Mouse (Mus musculus) CH12.LX (cell line): ENCODE data around the gene Arl8b. TPM values are rescaled to one million over a fixed set of nuclear protein-coding genes. Genes with fewer than 3 reads are reported as not detected.

Experiments
- DNase-seq: peaks from one replicate; pipeline ENCODE4 v3.0.0-alpha.2; 2013; ENCODE audit errors: extremely low read depth
- H3K27ac ChIP-seq: 2 replicates; pipeline ENCODE4 v1.5.1; 2012; ENCODE audit warnings: low read depth, mild to moderate bottlenecking, control low read depth, moderate library complexity; ENCODE audit not compliant: insufficient read depth
- H3K27me3 ChIP-seq: replicated peaks from 2 replicates; pipeline ENCODE3; 2012; ENCODE audit warnings: inconsistent platforms
- H3K36me3 ChIP-seq, 2 experiments: replicated peaks in 1 of 2; 2 replicates each; pipeline versions ENCODE3 to v1.6.1; 2012; ENCODE audit warnings: inconsistent platforms in 1 of 2, low read length in 1 of 2, mild to moderate bottlenecking in 1 of 2, mixed read lengths in 1 of 2, moderate library complexity in 1 of 2; ENCODE audit not compliant: control insufficient read depth in 1 of 2, insufficient read depth in 1 of 2
- H3K4me1 ChIP-seq, 2 experiments: 2 replicates each; pipeline ENCODE4 v1.6.1; 2012; ENCODE audit warnings: inconsistent platforms in 1 of 2, moderate library complexity in 1 of 2; ENCODE audit not compliant: insufficient read depth in 2 of 2, control insufficient read depth in 1 of 2
- H3K4me2 ChIP-seq: 2 replicates; pipeline ENCODE4 v1.6.1; 2012; ENCODE audit warnings: low read depth, mild to moderate bottlenecking, control low read depth; ENCODE audit not compliant: poor library complexity, insufficient read depth, severe bottlenecking
- H3K4me3 ChIP-seq, 3 experiments: fragments of 150-350 bp in 1 of 3; sonication (generic) in 1 of 3; replicated peaks in 1 of 3; 2 replicates each; pipeline versions ENCODE3 to v1.5.1; 2011 to 2012; ENCODE audit warnings: low read depth in 2 of 3, low read length in 2 of 3, mild to moderate bottlenecking in 2 of 3, moderate library complexity in 2 of 3, control low read depth in 1 of 3, improper control_type of control experiment in 1 of 3, inconsistent platforms in 1 of 3, mixed read lengths in 1 of 3; ENCODE audit not compliant: poor library complexity in 1 of 3
- H3K79me2 ChIP-seq: replicated peaks from 2 replicates; pipeline ENCODE4 v1.6.1; 2012; ENCODE audit warnings: mild to moderate bottlenecking, moderate library complexity; ENCODE audit not compliant: control insufficient read depth, poor library complexity, insufficient read depth, severe bottlenecking; ENCODE audit errors: extremely low read depth
- H3K9ac ChIP-seq: 2 replicates; pipeline ENCODE4 v1.6.1; 2012; ENCODE audit warnings: low read depth, mild to moderate bottlenecking, control low read depth, moderate library complexity; ENCODE audit not compliant: insufficient read depth
- H3K9me3 ChIP-seq: replicated peaks from 2 replicates; pipeline ENCODE3; 2012; ENCODE audit warnings: low read length, inconsistent platforms, mixed read lengths
- BHLHE40 ChIP-seq: IDR thresholded peaks from 2 replicates; pipeline ENCODE4 v1.6.1; 2011; ENCODE audit warnings: mild to moderate bottlenecking, low read depth, low read length, improper control_type of control experiment
- CHD2 ChIP-seq: IDR thresholded peaks from 2 replicates; pipeline ENCODE4 v1.6.1; 2011; ENCODE audit warnings: low read length, improper control_type of control experiment
- E2F4 ChIP-seq: IDR thresholded peaks from 2 replicates; pipeline ENCODE4 v1.6.1; 2011; ENCODE audit warnings: low read depth, low read length, improper control_type of control experiment; ENCODE audit not compliant: insufficient replicate concordance
- ELF1 ChIP-seq: IDR thresholded peaks from 2 replicates; pipeline ENCODE4 v1.6.1; 2014; ENCODE audit warnings: low read depth, mild to moderate bottlenecking, inconsistent platforms, low read length, improper control_type of control experiment
- GABPA ChIP-seq: IDR thresholded peaks from 2 replicates; pipeline ENCODE4 v1.6.1; 2012; ENCODE audit warnings: low read depth, low read length, improper control_type of control experiment, inconsistent platforms; ENCODE audit not compliant: insufficient replicate concordance
- HCFC1 ChIP-seq: IDR thresholded peaks from 2 replicates; pipeline ENCODE4 v1.6.1; 2012; ENCODE audit warnings: low read depth, mild to moderate bottlenecking, inconsistent platforms, low read length, improper control_type of control experiment
- IRF4 ChIP-seq: IDR thresholded peaks from 2 replicates; pipeline ENCODE4 v1.6.1; 2014; ENCODE audit warnings: low read depth, mild to moderate bottlenecking, inconsistent platforms, low read length, improper control_type of control experiment
- JUND ChIP-seq: conservative IDR thresholded peaks from 2 replicates; pipeline ENCODE4 v1.6.1; 2011; ENCODE audit warnings: low read depth, low read length, improper control_type of control experiment
- MAFK ChIP-seq: IDR thresholded peaks from 2 replicates; pipeline ENCODE4 v1.6.1; 2011; ENCODE audit warnings: low read length, improper control_type of control experiment; ENCODE audit not compliant: insufficient replicate concordance
- MAX ChIP-seq: IDR thresholded peaks from 2 replicates; pipeline ENCODE4 v1.6.1; 2011; ENCODE audit warnings: low read length, improper control_type of control experiment
- MEF2A ChIP-seq: IDR thresholded peaks from 2 replicates; pipeline ENCODE4 v1.6.1; 2014; ENCODE audit warnings: low read depth, mild to moderate bottlenecking, inconsistent platforms, low read length, improper control_type of control experiment, borderline replicate concordance
- MXI1 ChIP-seq: IDR thresholded peaks from 2 replicates; pipeline ENCODE4 v1.6.1; 2011; ENCODE audit warnings: mild to moderate bottlenecking, low read depth, low read length, improper control_type of control experiment
- NELFE ChIP-seq: IDR thresholded peaks from 2 replicates; pipeline ENCODE4 v1.6.1; 2011; ENCODE audit warnings: low read depth, low read length, improper control_type of control experiment
- NRF1 ChIP-seq: IDR thresholded peaks from 2 replicates; pipeline ENCODE4 v1.6.1; 2014; ENCODE audit warnings: low read depth, mild to moderate bottlenecking, inconsistent platforms, low read length, improper control_type of control experiment, moderate library complexity
- PAX5 ChIP-seq: IDR thresholded peaks from 2 replicates; pipeline ENCODE4 v1.6.1; 2012; ENCODE audit warnings: low read length, inconsistent platforms, mixed read lengths
- POLR2A ChIP-seq: IDR thresholded peaks from 2 replicates; pipeline ENCODE4 v1.6.1; 2011; ENCODE audit warnings: low read depth, mild to moderate bottlenecking, improper control_type of control experiment, low read length
- SIN3A ChIP-seq: IDR thresholded peaks from 2 replicates; pipeline ENCODE4 v1.6.1; 2012; ENCODE audit warnings: low read length, improper control_type of control experiment, inconsistent platforms
- SMC3 ChIP-seq: IDR thresholded peaks from 2 replicates; pipeline ENCODE4 v1.6.1; 2011; ENCODE audit warnings: low read depth, low read length, improper control_type of control experiment
- TBP ChIP-seq: conservative IDR thresholded peaks from 2 replicates; pipeline ENCODE4 v1.6.1; 2011; ENCODE audit warnings: low read depth, low read length, improper control_type of control experiment
- UBTF ChIP-seq: IDR thresholded peaks from 2 replicates; pipeline ENCODE4 v1.6.1; 2012; ENCODE audit warnings: low read depth, mild to moderate bottlenecking, inconsistent platforms, low read length, improper control_type of control experiment, moderate library complexity
- USF2 ChIP-seq: conservative IDR thresholded peaks from 2 replicates; pipeline ENCODE4 v1.6.1; 2011; ENCODE audit warnings: low read depth, low read length, improper control_type of control experiment
- ZNF384 ChIP-seq: IDR thresholded peaks from 2 replicates; pipeline ENCODE4 v1.6.1; 2012; ENCODE audit warnings: low read depth, low read length, improper control_type of control experiment, inconsistent platforms
- dilution Hi-C: fragments of 300-500 bp; cut with MboI; formaldehyde crosslinking; loops from 2 replicates; pipeline ENCODE4 v1.14.3; 2020; ENCODE audit warnings: low sequenced_read_pairs; ENCODE audit not compliant: extremely low pct_unique_long_range_greater_than_20kb, extremely low pct_ligation_motif_present
- in situ Hi-C: fragments of 300-500 bp; cut with MboI; formaldehyde crosslinking; loops from 3 replicates; pipeline ENCODE4 v1.14.3; 2019; ENCODE audit warnings: low sequenced_read_pairs, low pct_ligation_motif_present, low pct_unique_long_range_greater_than_20kb, mixed read lengths
- polyA plus RNA-seq: library from polyadenylated mRNA; unstranded; fragments of >175 nt; gene quantifications from 2 replicates; pipeline ENCODE4 v1.2.1, GENCODE M21; 2012; ENCODE audit warnings: low read depth; ENCODE audit not compliant: insufficient read length
- total RNA-seq, 2 experiments: library from RNA; depleted of rRNA; stranded (reverse); fragments of 300-350 nt in 1 of 2; fragments of >200 nt in 1 of 2; gene quantifications; 2 replicates each; pipeline ENCODE4 v1.2.3; 2012 to 2014

Arl8b gene
- total and polyA plus RNA-seq, 3 experiments: 47.8 to 170 (median 141) TPM

DNA sequence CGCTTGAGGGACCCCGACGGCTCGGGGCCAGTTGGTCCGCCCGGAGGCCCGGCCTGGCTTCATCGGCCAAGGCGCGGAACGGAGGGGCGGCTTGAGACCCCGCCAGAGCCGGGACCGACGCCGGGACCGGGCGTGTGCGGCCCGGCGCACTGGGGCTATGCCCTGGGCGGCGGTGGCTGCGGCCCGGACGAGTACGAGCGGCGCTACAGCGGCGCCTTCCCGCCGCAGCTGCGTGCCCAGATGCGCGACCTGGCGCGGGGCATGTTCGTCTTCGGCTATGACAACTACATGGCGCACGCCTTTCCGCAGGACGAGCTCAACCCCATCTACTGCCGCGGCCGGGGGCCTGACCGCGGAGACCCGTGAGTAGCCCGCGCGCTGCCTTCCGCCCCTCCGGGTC, 46.0 kb downstream of the Arl8b start:
- H3K79me2 ChIP-seq: peaks cover 51% of the 10 kb centered on the region
- peaks cover 2 to 6% of the 10 kb centered on the region in 2 experiments for H3K36me3 ChIP-seq
- H3K27me3 ChIP-seq: no peaks in the 10 kb centered on the region
- dilution Hi-C loops (no loop called here), in situ Hi-C loops (no loop called here)
- H3K4me1 ChIP-seq: peaks cover 2 to 44% of the 10 kb centered on the region in 2 experiments; a peak in 3 of 4 replicates
- H3K27ac ChIP-seq: peak overlapping the region; percentile 44
- H3K4me2 ChIP-seq: peak overlapping the region; percentile 14; the same call in 1 of the 2 replicates
- no peaks in the 10 kb centered on the region for H3K9me3 ChIP-seq
- H3K4me3 ChIP-seq: peak overlapping the region; percentile 83 to 96 (median 91)
- DNase-seq: no peak
- H3K9ac ChIP-seq: peak overlapping the region; percentile 76
- TF ChIP-seq JUND (no peak), HCFC1 (no peak), POLR2A (no peak), ZNF384 (no peak), ELF1 (no peak), E2F4 (no peak), UBTF (peak; percentile 81), MEF2A (no peak), MAFK (no peak), CHD2 (no peak), SIN3A (peak; percentile 19; the same call in 1 of the 2 replicates), SMC3 (no peak), IRF4 (no peak), NRF1 (no peak; the same call in 1 of the 2 replicates), BHLHE40 (0 out of 2 replicates have a peak, but pooled peaks have one; percentile 41), USF2 (no peak), TBP (no peak), GABPA (no peak), MXI1 (no peak), MAX (peak; percentile 22; the same call in 1 of the 2 replicates), NELFE (no peak), PAX5 (no peak)
